Mouse (Mus musculus): ENCODE results near the gene Stx16. TPM values are rescaled to one million over a fixed set of nuclear protein-coding genes. Genes with fewer than 3 reads are reported as not detected.

Gene Stx16
- polyA plus RNA-seq, 1 experiment from 2014 or later, result 12.6 TPM

DNA sequence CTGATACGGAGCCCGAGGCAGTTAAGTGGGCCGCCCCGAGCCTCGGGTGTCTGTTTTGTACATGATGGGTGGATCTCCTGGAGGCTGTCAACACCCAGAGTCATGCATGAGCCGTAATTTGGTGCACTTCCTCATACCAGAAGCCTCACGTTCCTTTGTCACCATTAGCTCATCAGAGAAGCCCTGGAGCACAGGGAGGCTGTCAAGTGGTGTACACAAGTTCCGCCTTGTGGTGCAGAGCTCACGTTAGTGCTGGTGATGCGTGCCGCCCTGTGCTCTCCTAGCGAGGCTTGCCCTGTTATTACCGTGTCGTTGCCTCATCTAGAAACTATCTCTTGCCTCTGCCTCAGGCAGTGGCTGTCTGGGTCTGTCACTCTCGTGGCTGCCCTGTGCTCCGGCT is 40.8 kb downstream of the Stx16 start:
- no peak overlapping the region for H3K4me3 ChIP-seq
- no peaks in the 10 kb centered on the region for H3K27me3 ChIP-seq
- 61% methylated on average over 16 of the region's 16 CpGs for WGBS
- H3K9me3 ChIP-seq, result no peaks in the 10 kb centered on the region
- H3K4me2 ChIP-seq, result no peak overlapping the region
- no peak overlapping the region for H3K27ac ChIP-seq
- no peak overlapping the region for H3K9ac ChIP-seq
- peaks cover 10% of the 10 kb centered on the region; the same call in 1 of the 2 replicates for H3K4me1 ChIP-seq
- H3K36me3 ChIP-seq, result peaks cover 73% of the 10 kb centered on the region
- peak; percentile 36; the same call in 1 of the 2 replicates for ATAC-seq (ENCODE audit: insufficient number of reproducible peaks, low FRiP score, low TSS enrichment, low read depth)

DNA sequence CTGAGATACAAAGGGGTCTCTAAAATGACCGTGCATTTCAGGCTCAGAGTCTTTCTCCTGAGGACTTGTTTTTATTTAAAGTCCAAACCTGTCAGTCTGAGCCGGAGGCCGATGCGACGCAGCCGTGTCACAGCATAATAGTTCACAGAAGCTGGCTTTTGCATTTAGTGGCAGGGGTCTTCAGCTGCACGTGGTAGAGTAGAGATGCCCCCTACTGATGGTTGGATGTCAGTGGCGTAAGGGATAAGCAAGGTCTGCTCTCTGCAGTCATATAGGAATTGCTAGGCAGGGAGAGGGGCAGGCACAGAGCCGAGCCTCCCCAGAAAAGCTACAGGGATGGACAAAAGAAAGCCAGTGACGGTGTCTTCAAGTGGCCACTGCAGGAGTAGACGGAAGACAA is 42.0 kb downstream of the Stx16 start:
- WGBS, result 67% methylated on average over 11 of the region's 11 CpGs
- H3K9me3 ChIP-seq, result no peaks in the 10 kb centered on the region
- no peak overlapping the region for H3K27ac ChIP-seq
- peaks cover 79% of the 10 kb centered on the region for H3K36me3 ChIP-seq
- H3K4me1 ChIP-seq, result peaks cover 6% of the 10 kb centered on the region; the same call in 1 of the 2 replicates
- H3K4me3 ChIP-seq, result no peak overlapping the region
- H3K9ac ChIP-seq, result no peak overlapping the region
- H3K4me2 ChIP-seq, result no peak overlapping the region
- no peak for ATAC-seq (ENCODE audit: insufficient number of reproducible peaks, low FRiP score, low TSS enrichment, low read depth)
- H3K27me3 ChIP-seq, result no peaks in the 10 kb centered on the region

DNA sequence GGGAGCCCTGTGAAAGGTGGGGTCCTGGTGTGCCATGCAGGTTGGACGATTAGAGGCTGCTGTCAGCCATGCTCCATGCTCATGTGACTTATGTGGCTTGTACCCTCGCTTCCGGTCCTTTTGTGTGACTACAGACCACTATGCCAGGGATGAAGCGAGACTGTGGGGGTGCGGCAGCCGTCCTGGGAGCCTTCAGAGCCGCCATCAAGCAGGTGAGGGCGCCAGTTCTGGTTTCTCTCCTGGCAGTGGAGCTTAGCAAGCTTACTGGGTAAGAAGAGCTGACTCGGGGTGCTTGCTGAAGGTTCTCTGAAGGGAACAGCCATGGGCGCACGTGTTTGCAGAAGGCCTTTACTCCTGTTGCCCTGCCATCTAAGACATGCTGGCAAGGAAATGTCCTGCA is 43.2 kb downstream of the Stx16 start:
- Histone ChIP-seq H3K27ac (no peak overlapping the region), H3K36me3 (peaks cover 84% of the 10 kb centered on the region), H3K4me3 (no peak overlapping the region), H3K4me1 (peaks cover 4% of the 10 kb centered on the region; the same call in 1 of the 2 replicates), H3K27me3 (no peaks in the 10 kb centered on the region), H3K9ac (no peak overlapping the region), H3K4me2 (no peak overlapping the region), H3K9me3 (no peaks in the 10 kb centered on the region)
- 91% methylated on average over 11 of the region's 11 CpGs for WGBS
- no peak for ATAC-seq (ENCODE audit: insufficient number of reproducible peaks, low FRiP score, low TSS enrichment, low read depth)

GRCm38 (mm10) chr2:174120631-174121030 is 44.5 kb downstream of the Stx16 start:
- 0 out of 2 replicates have a peak, but pooled peaks cover 7% of the 10 kb centered on the region for H3K9me3 ChIP-seq
- 92% methylated on average over 19 of the region's 19 CpGs for WGBS
- no peak for ATAC-seq (ENCODE audit: insufficient number of reproducible peaks, low FRiP score, low TSS enrichment, low read depth)
- no peak overlapping the region for H3K4me2 ChIP-seq
- H3K4me3 ChIP-seq, result no peak overlapping the region
- no peaks in the 10 kb centered on the region for H3K4me1 ChIP-seq
- no peaks in the 10 kb centered on the region for H3K27me3 ChIP-seq
- peaks cover 86% of the 10 kb centered on the region for H3K36me3 ChIP-seq
- no peak overlapping the region for H3K9ac ChIP-seq
- H3K27ac ChIP-seq, result no peak overlapping the region

GRCm38 (mm10) chr2:174121411-174121947 is 45.4 kb downstream of the Stx16 start:
- H3K4me3 ChIP-seq, result no peak overlapping the region
- 0 out of 2 replicates have a peak, but pooled peaks cover 7% of the 10 kb centered on the region for H3K9me3 ChIP-seq
- H3K36me3 ChIP-seq, result peaks cover 82% of the 10 kb centered on the region
- no peaks in the 10 kb centered on the region for H3K27me3 ChIP-seq
- H3K4me2 ChIP-seq, result no peak overlapping the region
- H3K27ac ChIP-seq, result no peak overlapping the region
- peaks cover 2% of the 10 kb centered on the region for H3K4me1 ChIP-seq
- 84% methylated on average over 12 of the region's 12 CpGs for WGBS
- no peak overlapping the region for H3K9ac ChIP-seq
- ATAC-seq (ENCODE audit: insufficient number of reproducible peaks, low FRiP score, low TSS enrichment, low read depth), result no peak

DNA sequence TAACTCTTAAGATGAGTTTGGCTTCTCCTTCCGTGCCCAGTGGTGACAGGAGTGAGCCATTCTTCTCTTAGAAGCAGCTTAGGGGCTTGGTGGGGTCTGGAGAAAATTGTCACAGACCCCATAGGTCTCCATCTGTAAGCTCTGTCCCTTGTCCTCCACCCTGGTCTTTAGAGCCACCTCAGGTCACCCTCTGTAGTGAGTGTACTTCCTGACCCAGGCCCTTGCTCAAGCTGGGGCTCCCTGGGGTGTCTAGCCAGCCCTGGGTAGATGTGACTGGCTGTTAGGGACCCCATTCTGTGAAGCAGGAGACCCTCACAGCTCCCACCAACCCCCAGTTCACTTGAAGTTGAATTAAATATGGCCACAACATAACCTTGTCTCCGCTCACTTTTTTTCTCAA is 46.2 kb downstream of the Stx16 start:
- Histone ChIP-seq H3K4me1 (peaks cover 11% of the 10 kb centered on the region), H3K9ac (no peak overlapping the region), H3K27ac (no peak overlapping the region), H3K36me3 (peaks cover 75% of the 10 kb centered on the region), H3K4me3 (no peak overlapping the region), H3K9me3 (0 out of 2 replicates have a peak, but pooled peaks cover 7% of the 10 kb centered on the region), H3K4me2 (no peak overlapping the region), H3K27me3 (no peaks in the 10 kb centered on the region)
- WGBS, result 92% methylated on average over 2 of the region's 2 CpGs
- ATAC-seq (ENCODE audit: insufficient number of reproducible peaks, low FRiP score, low TSS enrichment, low read depth), result no peak

DNA sequence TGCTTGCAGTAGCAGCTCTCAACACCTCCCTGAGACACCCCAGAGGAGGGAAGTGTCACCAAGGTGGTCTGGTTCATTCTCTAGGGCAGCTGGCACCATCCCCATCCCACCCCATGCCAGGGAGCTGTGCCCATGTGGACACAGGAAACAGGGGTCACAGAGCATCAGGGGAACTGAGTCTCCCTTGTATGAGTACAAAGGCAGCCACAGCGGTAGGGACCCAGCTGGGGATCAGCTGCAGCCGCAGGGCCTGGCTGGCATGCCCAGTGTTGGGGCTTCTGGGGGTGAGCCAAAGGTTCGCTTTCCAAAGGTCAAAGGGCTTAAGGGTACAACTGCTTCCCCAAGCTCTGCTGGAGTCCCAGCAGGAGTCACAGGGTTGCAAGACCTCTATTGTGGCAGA is 47.6 kb downstream of the Stx16 start:
- 91% methylated on average over 3 of the region's 3 CpGs for WGBS
- no peak for ATAC-seq (ENCODE audit: insufficient number of reproducible peaks, low FRiP score, low TSS enrichment, low read depth)
- no peaks in the 10 kb centered on the region for H3K27me3 ChIP-seq
- H3K36me3 ChIP-seq, result peaks cover 66% of the 10 kb centered on the region
- H3K9ac ChIP-seq, result no peak overlapping the region
- H3K27ac ChIP-seq, result no peak overlapping the region
- 0 out of 2 replicates have a peak, but pooled peaks cover 7% of the 10 kb centered on the region for H3K9me3 ChIP-seq
- H3K4me3 ChIP-seq, result no peak overlapping the region
- peaks cover 13% of the 10 kb centered on the region for H3K4me1 ChIP-seq
- no peak overlapping the region for H3K4me2 ChIP-seq

DNA sequence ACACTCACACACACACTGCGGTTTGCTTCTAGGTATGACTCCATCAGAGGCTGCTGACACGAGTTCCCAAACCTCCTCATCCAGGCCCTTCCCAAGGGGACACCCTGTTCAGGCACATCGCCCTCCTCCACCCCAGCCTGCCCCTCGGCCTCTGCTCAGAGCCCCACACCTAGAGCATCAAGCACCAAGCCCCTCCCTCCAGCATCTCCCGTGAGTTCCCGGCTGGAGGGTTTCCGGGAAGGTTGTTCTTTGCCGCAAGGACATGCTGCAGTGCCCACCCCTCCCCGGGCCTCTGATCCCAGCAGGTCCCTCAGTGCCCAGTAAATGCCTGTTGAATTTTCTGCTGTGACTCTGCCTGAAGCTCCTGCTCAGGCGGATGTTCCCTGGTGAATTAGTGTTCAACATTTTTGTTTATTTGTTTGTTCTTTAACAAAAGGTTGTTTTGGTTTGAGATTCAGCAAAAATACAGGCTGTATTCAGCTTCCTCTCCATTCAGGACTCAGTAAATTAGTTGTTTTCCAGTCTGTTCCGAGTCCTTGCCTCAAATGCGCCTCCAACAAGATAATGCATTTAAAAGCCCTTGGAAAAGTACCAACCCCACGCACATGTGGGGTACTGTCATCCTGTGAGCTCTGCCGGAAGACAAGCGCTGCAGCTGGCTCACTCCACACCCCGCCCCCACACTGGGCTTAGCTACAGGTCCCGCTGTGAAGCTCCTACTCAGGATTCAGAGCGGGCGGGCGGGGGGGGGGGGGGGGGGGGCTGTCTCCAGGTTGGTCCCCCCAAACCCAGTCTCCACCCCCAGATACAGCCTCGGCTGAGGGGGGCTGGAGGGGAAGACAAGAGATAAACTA is 50.6 kb downstream of the Stx16 start:
- Histone ChIP-seq H3K36me3 (peaks cover 36% of the 10 kb centered on the region), H3K4me2 (peak overlapping the region; percentile 31), H3K27me3 (no peaks in the 10 kb centered on the region), H3K4me3 (no peak overlapping the region), H3K4me1 (peaks cover 13% of the 10 kb centered on the region), H3K9ac (no peak overlapping the region), H3K9me3 (0 out of 2 replicates have a peak, but pooled peaks cover 7% of the 10 kb centered on the region), H3K27ac (peak overlapping the region; percentile 29; the same call in 1 of the 2 replicates)
- peak; percentile 49; the same call in 1 of the 2 replicates for ATAC-seq (ENCODE audit: insufficient number of reproducible peaks, low FRiP score, low TSS enrichment, low read depth)
- 10% methylated on average over 19 of the region's 21 CpGs for WGBS

DNA sequence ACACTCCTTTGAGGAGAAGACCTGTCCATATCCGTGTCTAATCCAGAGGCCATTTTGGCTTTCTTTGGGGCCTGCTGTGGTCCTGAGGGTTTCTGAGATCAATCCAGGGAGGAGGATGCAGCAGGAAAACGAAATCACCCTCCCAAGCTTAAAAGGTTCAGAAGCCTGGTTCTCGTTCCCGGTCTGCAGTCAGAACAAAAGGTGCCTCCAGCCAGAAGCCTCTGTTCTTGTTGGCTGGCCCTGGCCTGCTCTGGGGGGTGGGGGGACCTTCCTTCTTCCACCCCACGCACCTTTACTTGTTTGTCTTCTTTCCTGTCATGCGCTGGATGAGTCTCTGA is 51.2 kb downstream of the Stx16 start:
- H3K4me3 ChIP-seq, result no peak overlapping the region
- H3K9me3 ChIP-seq, result 0 out of 2 replicates have a peak, but pooled peaks cover 7% of the 10 kb centered on the region
- H3K27me3 ChIP-seq, result no peaks in the 10 kb centered on the region
- no peak overlapping the region for H3K9ac ChIP-seq
- ATAC-seq (ENCODE audit: insufficient number of reproducible peaks, low FRiP score, low TSS enrichment, low read depth), result no peak
- peaks cover 13% of the 10 kb centered on the region for H3K4me1 ChIP-seq
- no peak overlapping the region for H3K27ac ChIP-seq
- peak overlapping the region; percentile 31 for H3K4me2 ChIP-seq
- 32% methylated on average over 6 of the region's 6 CpGs for WGBS
- peaks cover 30% of the 10 kb centered on the region for H3K36me3 ChIP-seq

DNA sequence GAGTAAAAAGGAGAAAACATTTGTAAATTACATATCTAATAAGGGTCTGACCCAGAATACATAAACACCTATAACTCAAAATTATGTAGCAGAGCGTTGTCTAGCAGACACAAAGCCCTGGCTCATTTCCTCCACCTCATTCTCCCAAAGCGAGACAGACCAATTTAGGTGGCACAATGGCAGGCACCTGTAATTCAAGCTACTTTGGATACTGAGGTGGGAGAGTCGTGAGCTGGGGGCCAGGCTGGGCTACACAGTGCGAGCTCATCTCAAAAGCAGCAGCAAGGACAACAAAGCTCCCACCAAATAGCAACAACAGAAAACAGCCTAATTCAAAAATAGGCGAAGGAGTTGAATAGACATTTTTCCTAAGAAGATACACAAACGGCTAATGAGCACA is 52.8 kb downstream of the Stx16 start:
- Histone ChIP-seq H3K9ac (no peak overlapping the region), H3K36me3 (peaks cover 15% of the 10 kb centered on the region), H3K4me3 (no peak overlapping the region), H3K9me3 (0 out of 2 replicates have a peak, but pooled peaks cover 7% of the 10 kb centered on the region), H3K27ac (no peak overlapping the region), H3K4me2 (no peak overlapping the region), H3K27me3 (no peaks in the 10 kb centered on the region), H3K4me1 (peaks cover 13% of the 10 kb centered on the region)
- ATAC-seq (ENCODE audit: insufficient number of reproducible peaks, low FRiP score, low TSS enrichment, low read depth), result no peak
- WGBS, result 86% methylated on average over 6 of the region's 6 CpGs

DNA sequence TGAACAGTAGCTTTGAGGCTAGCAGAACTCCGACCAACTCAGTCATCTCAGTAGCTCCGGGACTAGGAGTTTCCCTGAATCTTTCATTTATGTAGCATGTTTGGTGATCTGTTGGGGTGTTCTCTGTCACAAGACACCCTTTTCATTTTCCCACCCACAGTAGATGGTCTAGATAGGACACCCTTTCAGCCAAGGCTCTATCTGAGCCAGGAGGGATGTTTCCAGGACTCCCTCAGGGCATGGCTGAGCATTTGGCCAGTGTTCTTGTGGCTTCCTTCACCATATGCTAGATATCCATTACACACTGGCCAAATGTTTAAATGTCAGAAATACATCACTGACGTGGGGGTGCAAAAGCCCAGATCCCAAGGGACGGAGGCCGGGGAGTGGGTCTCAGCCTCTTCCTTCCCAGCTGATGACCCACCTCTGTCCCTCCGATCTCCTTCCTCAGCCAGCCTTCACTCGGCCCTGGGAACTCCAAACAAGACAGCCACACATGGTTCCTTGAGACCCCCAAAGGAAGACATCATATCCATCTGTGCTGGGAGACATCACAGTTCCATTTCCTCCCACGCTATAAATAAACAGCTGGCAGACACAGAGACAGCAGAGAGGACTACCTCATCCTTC is 54.5 kb downstream of the Stx16 start:
- no peak overlapping the region for H3K9ac ChIP-seq
- H3K27me3 ChIP-seq, result no peaks in the 10 kb centered on the region
- H3K9me3 ChIP-seq, result no peaks in the 10 kb centered on the region
- no peaks in the 10 kb centered on the region for H3K36me3 ChIP-seq
- no peak for ATAC-seq (ENCODE audit: insufficient number of reproducible peaks, low FRiP score, low TSS enrichment, low read depth)
- no peak overlapping the region for H3K4me3 ChIP-seq
- no peak overlapping the region for H3K27ac ChIP-seq
- WGBS, result 79% methylated on average over 8 of the region's 8 CpGs
- no peak overlapping the region for H3K4me2 ChIP-seq
- peaks cover 13% of the 10 kb centered on the region for H3K4me1 ChIP-seq

Data from limb, embryonic 15.5 days (tissue).